Mouse (Mus musculus) kidney, postnatal 14 days (tissue): ENCODE data around the gene Sh3kbp1.
"Not testable (repeated sequence)": the region's sequence is repeated elsewhere in the genome, so short reads cannot be mapped to it uniquely, and the experiment has no call there.

Source experiments
- DNase-seq: peaks from one replicate; pipeline ENCODE4 v3.0.0; 2022; ENCODE audit warnings: mixed read lengths

Sh3kbp1 gene

GRCm38 (mm10) chrX:159626907-159627587 lies at the start of gene Sh3kbp1:
Gene Sh3kbp1, plus strand, starts transcription at chrX:159627272.
- DNase-seq, result peak; percentile 83

- not testable (repeated sequence) for DNase-seq
Measured at GRCm38 (mm10) chrX:159584738-159585137, 42.3 kb upstream of the Sh3kbp1 start.

- DNase-seq, result no peak
Measured at GRCm38 (mm10) chrX:159591633-159592032, 35.4 kb upstream of the Sh3kbp1 start.

GRCm38 (mm10) chrX:159597502-159597901 lies 29.6 kb upstream of the Sh3kbp1 start:
- no peak for DNase-seq

GRCm38 (mm10) chrX:159604832-159605231 lies 22.2 kb upstream of the Sh3kbp1 start:
- no peak for DNase-seq

GRCm38 (mm10) chrX:159606936-159607335 lies 20.1 kb upstream of the Sh3kbp1 start:
- peak; percentile 10 for DNase-seq

- DNase-seq, result peak; percentile 37
Measured at GRCm38 (mm10) chrX:159626208-159626906, 715 bp upstream of the Sh3kbp1 start.

- DNase-seq, result peak; percentile 34
Measured at GRCm38 (mm10) chrX:159627588-159628566, 805 bp downstream of the Sh3kbp1 start.

GRCm38 (mm10) chrX:159628629-159629028 lies 1.6 kb downstream of the Sh3kbp1 start:
- no peak for DNase-seq

GRCm38 (mm10) chrX:159629203-159629602 lies 2.1 kb downstream of the Sh3kbp1 start:
- DNase-seq, result no peak

- no peak for DNase-seq
Measured at GRCm38 (mm10) chrX:159638500-159639227, 11.6 kb downstream of the Sh3kbp1 start.

- no peak for DNase-seq
Measured at GRCm38 (mm10) chrX:159639991-159640390, 12.9 kb downstream of the Sh3kbp1 start.

GRCm38 (mm10) chrX:159645314-159645713 lies 18.2 kb downstream of the Sh3kbp1 start:
- DNase-seq, result no peak

- DNase-seq, result no peak
Measured at GRCm38 (mm10) chrX:159647564-159647963, 20.5 kb downstream of the Sh3kbp1 start.

GRCm38 (mm10) chrX:159648598-159648997 lies 21.5 kb downstream of the Sh3kbp1 start:
- no peak for DNase-seq

- DNase-seq, result peak; percentile 32
Measured at GRCm38 (mm10) chrX:159650130-159650678, 23.1 kb downstream of the Sh3kbp1 start.

- peak; percentile 7 for DNase-seq
Measured at GRCm38 (mm10) chrX:159650727-159651126, 23.7 kb downstream of the Sh3kbp1 start.

- no peak for DNase-seq
Measured at GRCm38 (mm10) chrX:159671388-159671787, 44.3 kb downstream of the Sh3kbp1 start.

- DNase-seq, result no peak
Measured at GRCm38 (mm10) chrX:159672466-159672865, 45.4 kb downstream of the Sh3kbp1 start.

GRCm38 (mm10) chrX:159676242-159676641 lies 49.2 kb downstream of the Sh3kbp1 start:
- DNase-seq, result no peak

- DNase-seq, result no peak
Measured at GRCm38 (mm10) chrX:159677585-159678319, 50.7 kb downstream of the Sh3kbp1 start.
